Mouse (Mus musculus): Measurements from ENCODE around the gene Ikzf3. TPM values are rescaled to one million over a fixed set of nuclear protein-coding genes. Genes with fewer than 3 reads are reported as not detected.

Gene Ikzf3
- polyA plus RNA-seq, 1 experiment from 2014 or later = 0.20 TPM

- Histone ChIP-seq H3K36me3 (ENCODE audit: insufficient read depth, low read length) (no peaks in the 10 kb centered on the region), H3K27ac (ENCODE audit: low read length) (peak overlapping the region; percentile 92), H3K9ac (replicated peaks; ENCODE audit: low read depth) (no peak overlapping the region), H3K4me3 (ENCODE audit: low read depth, low read length) (peak overlapping the region; percentile 80), H3K4me2 (replicated peaks; ENCODE audit: low read depth, low read length) (peak overlapping the region; percentile 83), H3K27me3 (replicated peaks; ENCODE audit: insufficient read depth, low read length) (no peaks in the 10 kb centered on the region), H3K4me1 (ENCODE audit: insufficient read depth, low read depth, low read length) (peaks cover 8% of the 10 kb centered on the region; the same call in 1 of the 2 replicates), H3K9me3 (ENCODE audit: low read length) (no peaks in the 10 kb centered on the region)
- peak; percentile 86 for ATAC-seq
- peak; percentile 98 for DNase-seq (ENCODE audit: low spot score)
- WGBS = 4% methylated on average over 20 of the region's 20 CpGs
- TF ChIP-seq CTCF (IDR thresholded peaks at IDR 0.05) = no peak
- TF ChIP-seq EP300 (IDR thresholded peaks at IDR 0.05) = peak; percentile 78
These were observed 42.1 kb upstream of the Ikzf3 start for GRCm38 (mm10) chr11:98587684-98588546.

GRCm38 (mm10) chr11:98586892-98587563 is 41.2 kb upstream of the Ikzf3 start, which contains the start of gene Ormdl3:
Gene Ormdl3, minus strand, starts transcription at chr11:98587368.
- Histone ChIP-seq H3K4me3 (ENCODE audit: low read depth, low read length) (peak within 1 kb of the TSS; percentile 80), H3K9me3 (ENCODE audit: low read length) (no peaks in the 10 kb centered on the region), H3K36me3 (ENCODE audit: insufficient read depth, low read length) (no peaks in the 10 kb centered on the region), H3K9ac (replicated peaks; ENCODE audit: low read depth) (peak within 1 kb of the TSS; percentile 78), H3K27me3 (replicated peaks; ENCODE audit: insufficient read depth, low read length) (no peaks in the 10 kb centered on the region), H3K4me1 (ENCODE audit: insufficient read depth, low read depth, low read length) (peaks cover 8% of the 10 kb centered on the region; the same call in 1 of the 2 replicates), H3K4me2 (replicated peaks; ENCODE audit: low read depth, low read length) (peak within 1 kb of the TSS; percentile 83), H3K27ac (ENCODE audit: low read length) (peak within 1 kb of the TSS; percentile 92)
- no peak for TF ChIP-seq CTCF (IDR thresholded peaks at IDR 0.05)
- no peak for TF ChIP-seq EP300 (IDR thresholded peaks at IDR 0.05)
- DNase-seq (ENCODE audit: low spot score) = peak; percentile 99
- 2% methylated on average over 47 of the region's 49 CpGs for WGBS
- peak; percentile 89 for ATAC-seq

GRCm38 (mm10) chr11:98586087-98586891 is 40.5 kb upstream of the Ikzf3 start:
- whole genome bisulfite sequencing = 2% methylated on average over 22 of the region's 22 CpGs
- TF ChIP-seq EP300 (IDR thresholded peaks at IDR 0.05) (no peak), CTCF (IDR thresholded peaks at IDR 0.05) (no peak)
- Histone ChIP-seq H3K27me3 (replicated peaks; ENCODE audit: insufficient read depth, low read length) (no peaks in the 10 kb centered on the region), H3K27ac (ENCODE audit: low read length) (peak overlapping the region; percentile 92; the same call in 1 of the 2 replicates), H3K36me3 (ENCODE audit: insufficient read depth, low read length) (no peaks in the 10 kb centered on the region), H3K4me2 (replicated peaks; ENCODE audit: low read depth, low read length) (peak overlapping the region; percentile 83), H3K9ac (replicated peaks; ENCODE audit: low read depth) (peak overlapping the region; percentile 78), H3K4me1 (ENCODE audit: insufficient read depth, low read depth, low read length) (peaks cover 8% of the 10 kb centered on the region; the same call in 1 of the 2 replicates), H3K4me3 (ENCODE audit: low read depth, low read length) (peak overlapping the region; percentile 80), H3K9me3 (ENCODE audit: low read length) (no peaks in the 10 kb centered on the region)
- DNase-seq (ENCODE audit: low spot score) (peak; percentile 24), ATAC-seq (no peak)

- ATAC-seq = no peak
- DNase-seq (ENCODE audit: low spot score) = no peak
- H3K27ac ChIP-seq (ENCODE audit: low read length) = no peak overlapping the region
- WGBS = 88% methylated on average over 6 of the region's 6 CpGs
- H3K9me3 ChIP-seq (ENCODE audit: low read length) = no peaks in the 10 kb centered on the region
- no peak for TF ChIP-seq CTCF (IDR thresholded peaks at IDR 0.05)
- no peak for TF ChIP-seq EP300 (IDR thresholded peaks at IDR 0.05)
- no peak overlapping the region for H3K9ac ChIP-seq (replicated peaks; ENCODE audit: low read depth)
- peaks cover 8% of the 10 kb centered on the region; the same call in 1 of the 2 replicates for H3K4me1 ChIP-seq (ENCODE audit: insufficient read depth, low read depth, low read length)
- no peaks in the 10 kb centered on the region for H3K36me3 ChIP-seq (ENCODE audit: insufficient read depth, low read length)
- no peak overlapping the region for H3K4me3 ChIP-seq (ENCODE audit: low read depth, low read length)
- H3K27me3 ChIP-seq (replicated peaks; ENCODE audit: insufficient read depth, low read length) = no peaks in the 10 kb centered on the region
- no peak overlapping the region for H3K4me2 ChIP-seq (replicated peaks; ENCODE audit: low read depth, low read length)
These were observed 38.9 kb upstream of the Ikzf3 start for GRCm38 (mm10) chr11:98584629-98585177.

- no peak overlapping the region for H3K4me2 ChIP-seq (replicated peaks; ENCODE audit: low read depth, low read length)
- TF ChIP-seq CTCF (IDR thresholded peaks at IDR 0.05) = no peak
- no peak for TF ChIP-seq EP300 (IDR thresholded peaks at IDR 0.05)
- H3K27me3 ChIP-seq (replicated peaks; ENCODE audit: insufficient read depth, low read length) = no peaks in the 10 kb centered on the region
- no peak overlapping the region for H3K4me3 ChIP-seq (ENCODE audit: low read depth, low read length)
- H3K36me3 ChIP-seq (ENCODE audit: insufficient read depth, low read length) = no peaks in the 10 kb centered on the region
- DNase-seq (ENCODE audit: low spot score) = no peak
- ATAC-seq = no peak
- no peaks in the 10 kb centered on the region for H3K9me3 ChIP-seq (ENCODE audit: low read length)
- no peak overlapping the region for H3K27ac ChIP-seq (ENCODE audit: low read length)
- H3K4me1 ChIP-seq (ENCODE audit: insufficient read depth, low read depth, low read length) = peaks cover 8% of the 10 kb centered on the region; the same call in 1 of the 2 replicates
- no peak overlapping the region for H3K9ac ChIP-seq (replicated peaks; ENCODE audit: low read depth)
- 68% methylated on average over 1 of the region's 1 CpGs for WGBS
These were observed 38.3 kb upstream of the Ikzf3 start for GRCm38 (mm10) chr11:98584146-98584545.

Measured in lung, postnatal 0 days (tissue).